Mouse (Mus musculus) limb, embryonic 11.5 days (tissue): Measurements from ENCODE around the gene Lrp2. TPM values are rescaled to one million over a fixed set of nuclear protein-coding genes. Genes with fewer than 3 reads are reported as not detected.

Source experiments
- ATAC-seq: fragments of 200-750 bp; cut with Nextera tagmentation; 2 replicates; pipeline ENCODE4 v1.8.0; 2017; ENCODE audit warnings: low read depth; ENCODE audit not compliant: insufficient number of reproducible peaks, low FRiP score, low TSS enrichment
- DNase-seq: peaks from one replicate; pipeline ENCODE4 v3.0.0-alpha.2; 2015; ENCODE audit warnings: low spot score
- H3K27ac ChIP-seq: fragments of 300-500 bp; sonication (generic); replicated peaks from 2 replicates; pipeline ENCODE4 v1.5.1; 2014; ENCODE audit warnings: low read depth, mild to moderate bottlenecking, low read length
- H3K27me3 ChIP-seq: fragments of 300-500 bp; sonication (generic); 2 replicates; pipeline ENCODE4 v1.6.1; 2014; ENCODE audit warnings: mild to moderate bottlenecking, low read length, mixed read lengths; ENCODE audit not compliant: control insufficient read depth, insufficient read depth
- H3K36me3 ChIP-seq: fragments of 300-500 bp; sonication (generic); 2 replicates; pipeline ENCODE4 v1.6.1; 2014; ENCODE audit warnings: mild to moderate bottlenecking, low read length, moderate library complexity, mixed read lengths; ENCODE audit not compliant: control insufficient read depth, insufficient read depth
- H3K4me1 ChIP-seq: fragments of 300-500 bp; sonication (generic); 2 replicates; pipeline ENCODE4 v1.6.1; 2014; ENCODE audit warnings: low read length, mixed read lengths; ENCODE audit not compliant: control insufficient read depth, insufficient read depth
- H3K4me2 ChIP-seq: fragments of 300-500 bp; sonication (generic); 2 replicates; pipeline ENCODE4 v1.6.1; 2014; ENCODE audit warnings: low read depth, mild to moderate bottlenecking, moderate library complexity; ENCODE audit not compliant: severe bottlenecking
- H3K4me3 ChIP-seq: fragments of 300-500 bp; sonication (generic); 2 replicates; pipeline ENCODE4 v1.5.1; 2014; ENCODE audit warnings: low read depth, low read length
- H3K9ac ChIP-seq: fragments of 300-500 bp; sonication (generic); 2 replicates; pipeline ENCODE4 v1.6.1; 2014; ENCODE audit warnings: mild to moderate bottlenecking, low read length
- H3K9me3 ChIP-seq: fragments of 300-500 bp; sonication (generic); 2 replicates; pipeline ENCODE4 v1.6.1; 2016; ENCODE audit warnings: low read length; ENCODE audit not compliant: control insufficient read depth
- WGBS: fragments of 180-500 bp; shearing (Covaris S2); extraction: QIAGEN DNeasy Blood & Tissue Kit; methylation state at CpG from one replicate; pipeline ENCODE4 v1.1.7; 2014; 5-methylcytosine and 5-hydroxymethylcytosine counted together
- polyA plus RNA-seq: library from polyadenylated mRNA; unstranded; fragments of >200 nt; fragmentation: Nextera tagmentation; extraction: Ambion mirVana; gene quantifications from 2 replicates; pipeline ENCODE4 v1.2.1, GENCODE M21; 2014

Gene Lrp2
- polyA plus RNA-seq, 1 experiment from 2014 or later: 0.03 TPM

- H3K27ac ChIP-seq: no peak overlapping the region
- H3K4me1 ChIP-seq: 0 out of 2 replicates have a peak, but pooled peaks cover 2% of the 10 kb centered on the region
- H3K9ac ChIP-seq: no peak overlapping the region
- H3K36me3 ChIP-seq: no peaks in the 10 kb centered on the region
- H3K27me3 ChIP-seq: no peaks in the 10 kb centered on the region
- no peak overlapping the region for H3K4me2 ChIP-seq
- H3K9me3 ChIP-seq: no peaks in the 10 kb centered on the region
- H3K4me3 ChIP-seq: no peak overlapping the region
- DNase-seq (no peak), ATAC-seq (no peak)
- 74% methylated on average over 5 of the region's 5 CpGs for WGBS
Measured at GRCm38 (mm10) chr2:69562761-69563160, 23.1 kb downstream of the Lrp2 start.

GRCm38 (mm10) chr2:69560221-69560620, 25.6 kb downstream of the Lrp2 start:
- no peak overlapping the region for H3K4me2 ChIP-seq

GRCm38 (mm10) chr2:69559380-69559779, 26.5 kb downstream of the Lrp2 start:
- no peak for DNase-seq
- no peak for ATAC-seq
- WGBS: 69% methylated on average over 15 of the region's 15 CpGs
- Histone ChIP-seq H3K27me3 (no peaks in the 10 kb centered on the region), H3K36me3 (no peaks in the 10 kb centered on the region), H3K4me3 (no peak overlapping the region), H3K4me2 (no peak overlapping the region), H3K9me3 (no peaks in the 10 kb centered on the region), H3K9ac (no peak overlapping the region), H3K4me1 (0 out of 2 replicates have a peak, but pooled peaks cover 2% of the 10 kb centered on the region), H3K27ac (no peak overlapping the region)

More at GRCm38 (mm10) chr2:69560221-69560620, 25.6 kb downstream of the Lrp2 start:
- DNase-seq (no peak), ATAC-seq (no peak)
- Histone ChIP-seq H3K27ac (no peak overlapping the region), H3K4me3 (no peak overlapping the region), H3K36me3 (no peaks in the 10 kb centered on the region), H3K27me3 (no peaks in the 10 kb centered on the region), H3K9me3 (no peaks in the 10 kb centered on the region), H3K4me1 (0 out of 2 replicates have a peak, but pooled peaks cover 2% of the 10 kb centered on the region), H3K9ac (no peak overlapping the region)
- 77% methylated on average over 4 of the region's 4 CpGs for WGBS

- 0 out of 2 replicates have a peak, but pooled peaks cover 2% of the 10 kb centered on the region for H3K4me1 ChIP-seq
- H3K4me3 ChIP-seq: no peak overlapping the region
- no peaks in the 10 kb centered on the region for H3K36me3 ChIP-seq
- no peaks in the 10 kb centered on the region for H3K9me3 ChIP-seq
- WGBS: 30% methylated on average over 7 of the region's 7 CpGs
- no peaks in the 10 kb centered on the region for H3K27me3 ChIP-seq
- no peak for ATAC-seq
- DNase-seq: no peak
- H3K27ac ChIP-seq: no peak overlapping the region
- no peak overlapping the region for H3K9ac ChIP-seq
- no peak overlapping the region for H3K4me2 ChIP-seq
Measured at GRCm38 (mm10) chr2:69556686-69557085, 29.2 kb downstream of the Lrp2 start.

- Histone ChIP-seq H3K27ac (no peak overlapping the region), H3K36me3 (no peaks in the 10 kb centered on the region), H3K4me2 (no peak overlapping the region), H3K4me3 (no peak overlapping the region), H3K9ac (no peak overlapping the region), H3K9me3 (no peaks in the 10 kb centered on the region), H3K4me1 (no peaks in the 10 kb centered on the region), H3K27me3 (no peaks in the 10 kb centered on the region)
- DNase-seq (no peak), ATAC-seq (no peak)
- WGBS: 87% methylated on average over 5 of the region's 5 CpGs
Measured at GRCm38 (mm10) chr2:69551639-69552038, 34.2 kb downstream of the Lrp2 start.

GRCm38 (mm10) chr2:69546823-69547222, 39.0 kb downstream of the Lrp2 start:
- 79% methylated on average over 11 of the region's 11 CpGs for WGBS

GRCm38 (mm10) chr2:69536018-69536417, 49.8 kb downstream of the Lrp2 start:
- Histone ChIP-seq H3K27me3 (no peaks in the 10 kb centered on the region), H3K9me3 (no peaks in the 10 kb centered on the region), H3K27ac (no peak overlapping the region), H3K4me2 (no peak overlapping the region), H3K4me3 (no peak overlapping the region), H3K36me3 (no peaks in the 10 kb centered on the region), H3K9ac (no peak overlapping the region), H3K4me1 (no peaks in the 10 kb centered on the region)
- DNase-seq: no peak
- ATAC-seq: no peak
- WGBS: 76% methylated on average over 7 of the region's 7 CpGs

More at GRCm38 (mm10) chr2:69546823-69547222, 39.0 kb downstream of the Lrp2 start:
- no peak for ATAC-seq
- Histone ChIP-seq H3K9me3 (no peaks in the 10 kb centered on the region), H3K27ac (no peak overlapping the region), H3K4me2 (no peak overlapping the region), H3K9ac (no peak overlapping the region), H3K4me1 (no peaks in the 10 kb centered on the region), H3K27me3 (no peaks in the 10 kb centered on the region), H3K4me3 (no peak overlapping the region), H3K36me3 (no peaks in the 10 kb centered on the region)
- no peak for DNase-seq

GRCm38 (mm10) chr2:69531528-69532055, 54.3 kb downstream of the Lrp2 start:
- Histone ChIP-seq H3K27ac (no peak overlapping the region), H3K27me3 (no peaks in the 10 kb centered on the region), H3K9me3 (no peaks in the 10 kb centered on the region), H3K4me1 (no peaks in the 10 kb centered on the region), H3K4me2 (no peak overlapping the region), H3K4me3 (no peak overlapping the region), H3K36me3 (no peaks in the 10 kb centered on the region), H3K9ac (no peak overlapping the region)
- ATAC-seq (no peak), DNase-seq (no peak)
- 33% methylated on average over 3 of the region's 3 CpGs for WGBS
